Mouse (Mus musculus) MEL (cell line): ENCODE data around the gene Tmem177.

Experiments used
- CTCF ChIP-seq, 3 experiments: IDR thresholded peaks in 2 of 3; conservative IDR thresholded peaks in 1 of 3; 2 replicates each; pipeline ENCODE4 v1.5.1; 2011 to 2012; ENCODE audit warnings: low read length in 3 of 3, low read depth in 2 of 3, mild to moderate bottlenecking in 2 of 3, improper control_type of control experiment in 1 of 3, inconsistent platforms in 1 of 3, mixed read lengths in 1 of 3, moderate library complexity in 1 of 3; ENCODE audit not compliant: control insufficient read depth in 1 of 3, insufficient read depth in 1 of 3, poor library complexity in 1 of 3, severe bottlenecking in 1 of 3
- E2F4 ChIP-seq: IDR thresholded peaks from 2 replicates; pipeline ENCODE4 v1.6.1; 2011; ENCODE audit warnings: low read depth, low read length, improper control_type of control experiment, borderline replicate concordance
- GABPA ChIP-seq: IDR thresholded peaks from 2 replicates; pipeline ENCODE4 v1.6.1; 2012; ENCODE audit warnings: low read depth, mild to moderate bottlenecking, inconsistent platforms, low read length, improper control_type of control experiment, moderate library complexity
- KAT2A ChIP-seq: conservative IDR thresholded peaks from 2 replicates; pipeline ENCODE4 v1.6.1; 2012; ENCODE audit warnings: low read depth, low read length, improper control_type of control experiment, inconsistent platforms
- MAZ ChIP-seq: IDR thresholded peaks from 2 replicates; pipeline ENCODE4 v1.6.1; 2012; ENCODE audit warnings: low read depth, mild to moderate bottlenecking, inconsistent platforms, low read length, improper control_type of control experiment
- MYC ChIP-seq: IDR thresholded peaks from 2 replicates; pipeline ENCODE4 v1.6.1; 2011; ENCODE audit warnings: low read depth, mild to moderate bottlenecking, low read length, improper control_type of control experiment, moderate library complexity
- POLR2A ChIP-seq, 2 experiments: IDR thresholded peaks; 2 replicates each; pipeline ENCODE4 v1.6.1; 2011 to 2012; ENCODE audit warnings: low read length in 2 of 2, mild to moderate bottlenecking in 2 of 2, control low read depth in 1 of 2, improper control_type of control experiment in 1 of 2, low read depth in 1 of 2, moderate library complexity in 1 of 2; ENCODE audit not compliant: control insufficient read depth in 1 of 2, insufficient read depth in 1 of 2, poor library complexity in 1 of 2
- POLR2AphosphoS2 ChIP-seq: IDR thresholded peaks from 2 replicates; pipeline ENCODE4 v1.6.1; 2011; ENCODE audit warnings: low read length, improper control_type of control experiment
- POLR2AphosphoS5 ChIP-seq: IDR thresholded peaks from 2 replicates; pipeline ENCODE4 v1.6.1; 2012; ENCODE audit warnings: low read depth, borderline replicate concordance, mild to moderate bottlenecking, inconsistent platforms, low read length, moderate library complexity, mixed read lengths
- RCOR1 ChIP-seq: IDR thresholded peaks from 2 replicates; pipeline ENCODE4 v1.6.1; 2012; ENCODE audit warnings: low read depth, mild to moderate bottlenecking, inconsistent platforms, low read length, improper control_type of control experiment
- SIN3A ChIP-seq: IDR thresholded peaks from 2 replicates; pipeline ENCODE4 v1.6.1; 2012; ENCODE audit warnings: low read length, improper control_type of control experiment, inconsistent platforms
- SMC3 ChIP-seq: IDR thresholded peaks from 2 replicates; pipeline ENCODE4 v1.6.1; 2011; ENCODE audit warnings: low read depth, low read length, improper control_type of control experiment
- ZMIZ1 ChIP-seq: IDR thresholded peaks from 2 replicates; pipeline ENCODE4 v1.6.1; 2012; ENCODE audit warnings: low read depth, mild to moderate bottlenecking, inconsistent platforms, low read length, improper control_type of control experiment, moderate library complexity

- TF ChIP-seq CTCF (IDR thresholded peaks at IDR 0.05 in 2 of 3, conservative IDR thresholded peaks at IDR 0.05 in 1 of 3; ENCODE audit: control insufficient read depth in 1 of 3, insufficient read depth in 1 of 3, low read depth in 2 of 3, low read length in 3 of 3, poor library complexity in 1 of 3, severe bottlenecking in 1 of 3) (peak in 2 of 3 experiments; percentile 21 to 70; a peak in 3 of 6 replicates), GABPA (no peak), E2F4 (no peak), POLR2A (IDR thresholded peaks at IDR 0.05; ENCODE audit: control insufficient read depth in 1 of 2, insufficient read depth in 1 of 2, low read depth in 1 of 2, low read length in 2 of 2, poor library complexity in 1 of 2) (no peak), MAZ (no peak), POLR2AphosphoS2 (no peak), KAT2A (no peak), ZMIZ1 (no peak), SIN3A (no peak), RCOR1 (no peak), MYC (no peak), POLR2AphosphoS5 (no peak), SMC3 (peak; percentile 65)
These were observed 16.7 kb upstream of the Tmem177 start for GRCm38 (mm10) chr1:119929715-119930114.
